Mouse (Mus musculus): Measurements from ENCODE around the gene Olfr1505.

Gene Olfr1505

GRCm38 (mm10) chr19:13913230-13913629 is at the start of gene Olfr1505:
Gene Olfr1505, plus strand, starts transcription at chr19:13913530.
- DNase-seq (ENCODE audit: low read depth in 2 of 2, low spot score in 2 of 2) = no peak

- DNase-seq (ENCODE audit: low read depth in 2 of 2, low spot score in 2 of 2) = no peak
Observed at GRCm38 (mm10) chr19:13897828-13898227, 15.5 kb upstream of the Olfr1505 start, which contains the start of gene Olfr1504. Gene Olfr1504, minus strand, starts transcription at chr19:13897928.

Data from CD8-positive naive resting alpha-beta T cell, adult 2 months (primary cell).